Mouse (Mus musculus) intestine, embryonic 16.5 days (tissue): ENCODE data around the gene Ube2s. TPM values are rescaled to one million over a fixed set of nuclear protein-coding genes. Genes with fewer than 3 reads are reported as not detected.

ENCODE experiments used
- ATAC-seq: fragments of 200-750 bp; cut with Nextera tagmentation; 2 replicates; pipeline ENCODE4 v1.8.0; 2017; ENCODE audit warnings: moderate TSS enrichment, moderate library complexity
- H3K27ac ChIP-seq: fragments of 300-500 bp; sonication (generic); 2 replicates; pipeline ENCODE4 v1.5.1; 2014; ENCODE audit warnings: mild to moderate bottlenecking, low read length
- H3K27me3 ChIP-seq: fragments of 300-500 bp; sonication (generic); replicated peaks from 2 replicates; pipeline ENCODE4 v1.6.1; 2014; ENCODE audit warnings: low read length, control low read depth, mixed read lengths; ENCODE audit not compliant: control insufficient read depth, insufficient read depth
- H3K36me3 ChIP-seq: fragments of 300-500 bp; sonication (generic); 2 replicates; pipeline ENCODE4 v1.6.1; 2014; ENCODE audit warnings: low read length, control low read depth; ENCODE audit not compliant: control insufficient read depth, insufficient read depth
- H3K4me1 ChIP-seq: fragments of 300-500 bp; sonication (generic); 2 replicates; pipeline ENCODE4 v1.6.1; 2014; ENCODE audit warnings: low read length, control low read depth, mixed read lengths; ENCODE audit not compliant: control insufficient read depth, insufficient read depth
- H3K4me2 ChIP-seq: fragments of 300-500 bp; sonication (generic); 2 replicates; pipeline ENCODE4 v1.6.1; 2014; ENCODE audit warnings: low read depth, low read length, control low read depth
- H3K4me3 ChIP-seq: fragments of 300-500 bp; sonication (generic); 2 replicates; pipeline ENCODE4 v1.5.1; 2014; ENCODE audit warnings: mild to moderate bottlenecking, low read length
- H3K9ac ChIP-seq: fragments of 300-500 bp; sonication (generic); 2 replicates; pipeline ENCODE4 v1.6.1; 2014; ENCODE audit warnings: low read depth, low read length
- H3K9me3 ChIP-seq: fragments of 300-500 bp; sonication (generic); 2 replicates; pipeline ENCODE4 v1.6.1; 2016; ENCODE audit warnings: low read length, control low read depth; ENCODE audit not compliant: control insufficient read depth
- WGBS: fragments of 180-500 bp; shearing (Covaris S2); extraction: QIAGEN DNeasy Blood & Tissue Kit; methylation state at CpG from one replicate; pipeline ENCODE4 v1.1.7; 2014; 5-methylcytosine and 5-hydroxymethylcytosine counted together
- polyA plus RNA-seq: library from polyadenylated mRNA; unstranded; fragments of >200 nt; fragmentation: Nextera tagmentation; extraction: Ambion mirVana; gene quantifications from 2 replicates; pipeline ENCODE4 v1.2.1, GENCODE M21; 2015

The Ube2s gene
- polyA plus RNA-seq, 1 experiment from 2014 or later = 256 TPM

- Histone ChIP-seq H3K9me3 (no peaks in the 10 kb centered on the region), H3K36me3 (peaks cover 5% of the 10 kb centered on the region; the same call in 1 of the 2 replicates), H3K4me1 (0 out of 2 replicates have a peak, but pooled peaks cover 8% of the 10 kb centered on the region), H3K4me3 (no peak overlapping the region), H3K4me2 (no peak overlapping the region), H3K9ac (no peak overlapping the region), H3K27me3 (peaks cover 4% of the 10 kb centered on the region), H3K27ac (no peak overlapping the region)
- 84% methylated on average over 14 of the region's 14 CpGs for WGBS
- ATAC-seq = no peak
Measured at GRCm38 (mm10) chr7:4783667-4784268, 28.6 kb downstream of the Ube2s start.

DNA sequence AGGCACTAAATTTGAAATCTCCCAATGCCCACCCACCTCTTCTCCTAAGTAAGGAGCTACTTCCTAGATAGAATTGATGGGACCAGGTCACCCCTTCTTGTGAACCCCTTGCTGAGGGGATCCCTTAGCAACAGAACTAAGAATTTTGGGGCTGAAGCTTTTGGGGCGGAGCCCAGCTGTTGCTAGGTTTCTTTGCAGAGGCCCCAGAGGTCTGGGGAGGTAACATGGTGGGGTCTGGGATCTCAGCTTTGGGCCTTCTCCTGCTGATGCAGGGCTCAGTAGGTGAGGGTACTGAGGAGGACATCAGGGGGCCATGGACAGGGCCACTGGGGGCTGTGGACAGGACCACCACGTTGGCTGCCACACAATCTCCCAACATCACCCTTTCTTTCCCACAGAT, 29.6 kb downstream of the Ube2s start, which contains the start of the genes Il11 and Tmem190:
Il11 (minus strand) TSS at position 101 of the 400 bp plus-strand sequence.
Tmem190 (plus strand) TSS at position 179 of the 400 bp plus-strand sequence.
- Histone ChIP-seq H3K9me3 (no peaks in the 10 kb centered on the region), H3K4me1 (0 out of 2 replicates have a peak, but pooled peaks cover 3% of the 10 kb centered on the region), H3K27me3 (peaks cover 14% of the 10 kb centered on the region), H3K9ac (no peak within 1 kb of the TSS), H3K4me3 (no peak within 1 kb of the TSS), H3K36me3 (peaks cover 5% of the 10 kb centered on the region; the same call in 1 of the 2 replicates), H3K4me2 (no peak within 1 kb of the TSS), H3K27ac (no peak within 1 kb of the TSS)
- ATAC-seq = no peak
- WGBS = 65% methylated on average over 2 of the region's 2 CpGs

GRCm38 (mm10) chr7:4782130-4782529, 30.3 kb downstream of the Ube2s start:
- no peak for ATAC-seq

DNA sequence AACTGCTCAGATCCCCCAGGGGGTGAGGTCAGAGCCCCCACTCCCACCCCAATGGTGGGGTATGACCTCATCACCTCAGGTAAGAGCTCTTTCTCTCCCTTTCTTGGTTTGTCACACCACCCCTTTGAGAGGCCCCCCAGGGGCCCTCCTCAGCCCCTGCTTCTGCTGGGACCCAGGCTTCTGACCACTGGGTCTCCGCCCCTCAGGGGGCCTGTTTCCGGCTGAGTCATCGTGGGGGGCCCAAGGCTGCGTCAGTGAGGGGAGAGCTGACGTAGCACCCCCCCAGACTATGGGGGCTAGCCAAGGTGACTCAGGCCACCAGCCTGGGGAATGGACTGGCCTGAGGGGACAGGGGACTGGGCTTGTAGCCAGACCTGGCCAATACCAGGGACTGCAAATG, 32.5 kb downstream of the Ube2s start:
- Histone ChIP-seq H3K9ac (no peak overlapping the region), H3K27me3 (peaks cover 39% of the 10 kb centered on the region), H3K4me2 (no peak overlapping the region), H3K4me1 (peaks cover 11% of the 10 kb centered on the region), H3K9me3 (no peaks in the 10 kb centered on the region), H3K36me3 (peaks cover 3% of the 10 kb centered on the region; the same call in 1 of the 2 replicates), H3K4me3 (no peak overlapping the region), H3K27ac (no peak overlapping the region)
- 32% methylated on average over 5 of the region's 5 CpGs for WGBS
- no peak for ATAC-seq

More at GRCm38 (mm10) chr7:4782130-4782529, 30.3 kb downstream of the Ube2s start:
- peaks cover 7% of the 10 kb centered on the region for H3K4me1 ChIP-seq
- 41% methylated on average over 3 of the region's 3 CpGs for WGBS
- H3K9me3 ChIP-seq = no peaks in the 10 kb centered on the region
- H3K4me2 ChIP-seq = no peak overlapping the region
- H3K9ac ChIP-seq = no peak overlapping the region
- H3K4me3 ChIP-seq = no peak overlapping the region
- peaks cover 5% of the 10 kb centered on the region; the same call in 1 of the 2 replicates for H3K36me3 ChIP-seq
- H3K27ac ChIP-seq = no peak overlapping the region
- H3K27me3 ChIP-seq = peaks cover 21% of the 10 kb centered on the region

- Histone ChIP-seq H3K9me3 (no peaks in the 10 kb centered on the region), H3K36me3 (no peaks in the 10 kb centered on the region), H3K27me3 (peaks cover 42% of the 10 kb centered on the region), H3K4me1 (peaks cover 11% of the 10 kb centered on the region), H3K4me3 (no peak overlapping the region), H3K9ac (no peak overlapping the region), H3K27ac (no peak overlapping the region), H3K4me2 (no peak overlapping the region)
- ATAC-seq = no peak
- 4% methylated on average over 17 of the region's 20 CpGs for WGBS
Measured at GRCm38 (mm10) chr7:4777851-4778637, 34.3 kb downstream of the Ube2s start.

GRCm38 (mm10) chr7:4776861-4777830, 35.2 kb downstream of the Ube2s start:
- Histone ChIP-seq H3K4me3 (peak overlapping the region; percentile 49), H3K36me3 (no peaks in the 10 kb centered on the region), H3K27ac (no peak overlapping the region), H3K9ac (peak overlapping the region; percentile 59), H3K4me2 (peak overlapping the region; percentile 59), H3K4me1 (peaks cover 11% of the 10 kb centered on the region), H3K27me3 (peaks cover 42% of the 10 kb centered on the region), H3K9me3 (no peaks in the 10 kb centered on the region)
- ATAC-seq = peak; percentile 73
- WGBS = under 1% methylated on average over 37 of the region's 56 CpGs

DNA sequence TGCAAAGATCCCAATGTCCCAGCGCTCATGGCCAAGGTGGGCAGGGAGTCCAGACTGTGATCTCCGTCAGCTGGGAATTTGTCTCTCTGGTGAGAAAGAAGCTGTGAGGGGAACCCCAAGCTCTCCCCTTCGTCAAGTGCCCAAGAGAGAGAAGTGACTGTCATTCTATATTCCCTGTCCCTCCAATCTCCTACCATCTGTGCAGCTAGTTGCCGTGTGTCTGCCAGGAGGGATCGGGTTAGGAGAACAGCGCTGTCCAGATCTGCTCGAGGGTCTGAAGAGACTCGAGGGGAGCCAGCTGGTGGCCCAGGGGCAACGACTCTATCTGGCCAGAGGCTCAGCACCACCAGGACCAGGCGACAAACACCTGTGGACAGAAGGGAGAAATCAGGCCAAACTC, 36.3 kb downstream of the Ube2s start:
- Histone ChIP-seq H3K9me3 (no peaks in the 10 kb centered on the region), H3K36me3 (no peaks in the 10 kb centered on the region), H3K27me3 (peaks cover 42% of the 10 kb centered on the region), H3K4me3 (no peak overlapping the region), H3K9ac (no peak overlapping the region), H3K4me1 (peaks cover 11% of the 10 kb centered on the region), H3K4me2 (no peak overlapping the region), H3K27ac (no peak overlapping the region)
- WGBS = 48% methylated on average over 10 of the region's 10 CpGs
- no peak for ATAC-seq

- Histone ChIP-seq H3K27ac (no peak within 1 kb of the TSS), H3K4me1 (no peaks in the 10 kb centered on the region), H3K9ac (no peak within 1 kb of the TSS), H3K9me3 (no peaks in the 10 kb centered on the region), H3K27me3 (peaks cover 13% of the 10 kb centered on the region), H3K4me3 (no peak within 1 kb of the TSS), H3K4me2 (no peak within 1 kb of the TSS), H3K36me3 (no peaks in the 10 kb centered on the region)
- no peak for ATAC-seq
- WGBS = 73% methylated on average over 4 of the region's 5 CpGs
Measured at GRCm38 (mm10) chr7:4771202-4771601, 41.2 kb downstream of the Ube2s start, which contains the start of gene Fam71e2. Gene Fam71e2 (minus strand): TSS chr7:4771302.
